In the genomic region with DNA sequence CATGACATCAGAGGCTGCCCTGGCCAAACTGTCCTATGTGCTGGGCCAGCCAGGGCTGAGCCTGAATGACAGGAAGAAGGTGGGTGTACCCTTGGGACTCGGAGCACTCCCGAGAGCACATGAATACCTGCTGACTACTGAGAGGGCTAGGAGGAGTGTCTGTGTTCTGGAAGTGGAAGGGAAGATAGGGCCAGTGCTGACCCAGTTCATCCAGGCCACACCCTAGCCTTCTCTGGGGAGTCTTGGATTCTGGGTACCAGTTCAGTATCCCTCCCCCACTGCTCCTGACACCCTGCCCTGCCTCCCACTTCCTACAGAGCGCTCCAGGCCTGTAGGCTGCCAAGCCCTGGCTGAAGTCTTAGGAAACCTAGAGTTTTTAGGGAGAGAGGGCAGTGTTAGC, we compare ENCODE assay signal across 22 mouse cellular contexts. TPM values are rescaled to one million over a fixed set of nuclear protein-coding genes. Genes with fewer than 3 reads are reported as not detected.
DNase-seq lines count a peak whose midpoint lies in the region; TF ChIP-seq lines count a peak whose summit lies in the region.
"Had no signal": no experiment of that assay in that cellular context is flagged by ENCODE, and none has a peak within 500 bp of the region (broad histone marks: within the 10 kb centered on the region; RNA-seq: fewer than 3 reads in every experiment).

No protein-coding gene starts in this region.

- no peak overlapping the region for H3K27ac ChIP-seq in gastrocnemius, adult 2 months
- H3K27ac ChIP-seq in kidney, adult 2 months (ENCODE audit: insufficient read depth, low read depth, low read length), result no peak overlapping the region
- H3K27ac ChIP-seq: embryonic facial prominence, embryonic 10.5 days; forebrain, embryonic 13.5 days; heart, embryonic 13.5 days; hindbrain, embryonic 13.5 days; hindbrain, postnatal 0 days had no signal

- peak; percentile 47 for DNase-seq in gastrocnemius, adult 2 months
- DNase-seq in gastrocnemius, postnatal 36 days, result no peak
- DNase-seq in heart, adult 9 months (ENCODE audit: low spot score in 2 of 2), result peak; percentile 39 to 43
- DNase-seq in heart, postnatal 36 days, result no peak
- DNase-seq in kidney, adult 2 months, result peak; percentile 51
- no peak for DNase-seq in kidney, postnatal 4 days
- DNase-seq in adipocyte (ENCODE audit: low spot score), result peak; percentile 28
- no peak for DNase-seq in right cerebral cortex, postnatal 10 days (ENCODE audit: low spot score in 2 of 2)
- DNase-seq: cerebellum, adult 2 months; cerebellum, postnatal 10 days; forebrain, postnatal 0 days; gastrocnemius, postnatal 25 days; kidney, adult 11 months had no signal

- no peak overlapping the region for H3K4me3 ChIP-seq in gastrocnemius, adult 2 months
- no peak overlapping the region for H3K4me3 ChIP-seq in kidney, adult 2 months (ENCODE audit: insufficient read depth, low read depth, low read length)
- H3K4me3 ChIP-seq: embryonic facial prominence, embryonic 10.5 days; forebrain, embryonic 13.5 days; heart, embryonic 13.5 days; hindbrain, embryonic 13.5 days had no signal

- WGBS in kidney, adult 2 months, result 61% methylated on average over 3 of the region's 3 CpGs

- no peaks in the 10 kb centered on the region for H3K4me1 ChIP-seq in kidney, adult 2 months (ENCODE audit: control insufficient read depth, insufficient read depth, low read length)
- H3K4me1 ChIP-seq: forebrain, embryonic 13.5 days; heart, embryonic 13.5 days; hindbrain, embryonic 13.5 days had no signal

- intact Hi-C loops in gastrocnemius, adult 2 months (cut with DNase I), result no loop called here
- intact Hi-C loops in gastrocnemius, postnatal 36 days (cut with DNase I), result no loop called here
- intact Hi-C loops in heart, postnatal 36 days (cut with DNase I), result no loop called here

- no peaks in the 10 kb centered on the region for H3K27me3 ChIP-seq in kidney, adult 2 months (replicated peaks; ENCODE audit: control insufficient read depth, insufficient read depth, low read length)
- H3K27me3 ChIP-seq: forebrain, embryonic 13.5 days had no signal

- TF ChIP-seq CTCF in gastrocnemius, adult 2 months (IDR thresholded peaks at IDR 0.05), result no peak
- no peak for TF ChIP-seq CTCF in kidney, adult 2 months (conservative IDR thresholded peaks at IDR 0.05; ENCODE audit: insufficient read depth, insufficient read length, low read depth, low read length)

- H3K36me3 ChIP-seq in kidney, adult 2 months (ENCODE audit: control insufficient read depth, insufficient read depth, low read length), result no peaks in the 10 kb centered on the region
- H3K36me3 ChIP-seq: embryonic facial prominence, embryonic 10.5 days; heart, embryonic 13.5 days; hindbrain, embryonic 13.5 days had no signal

- TF ChIP-seq POLR2A in kidney, adult 2 months (IDR thresholded peaks at IDR 0.05; ENCODE audit: low read depth, low read length), result no peak

RNA-seq across cellular contexts. Expression of gene Aspg, which starts 14.7 kb away (rescaled TPM):
- not detected for total RNA-seq in gastrocnemius, adult 2 months (2021)
- under 1 TPM in 1 of 2 experiments, not detected in 1; 0.20 TPM for total RNA-seq in gastrocnemius, postnatal 36 days (2021)
- total RNA-seq in heart, postnatal 36 days (2021), result under 1 TPM; 0.57 to 0.69 TPM
- polyA plus RNA-seq in kidney, adult 2 months (2012; rRNA removed), result 39.2 and 52.5 TPM in 2 replicates
- total RNA-seq: gastrocnemius, adult 18-20 months; gastrocnemius, postnatal 25 days; hematopoietic stem cell, adult 5-6 weeks; MEL had no signal

RNA-seq across cellular contexts. Expression of gene Kif26a, which starts 24.8 kb away (rescaled TPM):
- 1 to 10 TPM; 3.6 to 3.7 TPM for total RNA-seq in gastrocnemius, adult 2 months (2021)
- total RNA-seq in gastrocnemius, postnatal 36 days (2021), result 1 to 10 TPM; 4.0 to 4.7 TPM
- 10 to 100 TPM; 13.8 to 15.5 TPM for total RNA-seq in heart, postnatal 36 days (2021)
- polyA plus RNA-seq in kidney, adult 2 months (2012; rRNA removed), result 3.8 and 4.2 TPM in 2 replicates
- total RNA-seq: hematopoietic stem cell, adult 5-6 weeks had no signal
- polyA plus RNA-seq: C2C12 had no signal

Comparison
In these comparisons a context has a peak if more than half of its experiments do, and no peak if none do; other contexts are left out.
1. DNase-seq: peak in gastrocnemius, adult 2 months (single experiment), heart, adult 9 months (2 of 2), kidney, adult 2 months (single experiment) and adipocyte (single experiment); none in gastrocnemius, postnatal 36 days (0 of 2), heart, postnatal 36 days (0 of 2), kidney, postnatal 4 days (0 of 2) and right cerebral cortex, postnatal 10 days (0 of 2).